Mouse (Mus musculus): ENCODE measurements around the gene Eps8.

Gene Eps8

DNA sequence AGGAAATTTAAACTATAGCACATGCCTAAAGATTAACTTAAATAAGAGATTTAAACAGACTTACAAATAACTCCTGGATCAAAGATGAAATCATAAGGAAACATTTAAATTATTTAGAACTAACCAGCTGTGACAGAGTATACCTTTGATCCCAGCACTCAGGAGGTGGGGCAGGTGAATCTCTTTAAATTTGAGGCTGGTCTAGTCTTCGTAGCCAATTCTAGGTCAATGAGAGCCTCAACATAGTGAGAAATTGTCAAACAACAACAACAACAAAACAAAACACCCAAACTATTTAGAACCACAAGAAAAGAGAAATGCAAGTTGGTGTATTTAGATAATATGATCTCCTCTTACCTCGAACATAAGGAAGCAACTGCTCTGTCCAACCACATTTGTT lies at the start of gene Eps8:
Gene Eps8, minus strand, starts transcription at position 101 of the 400 bp plus-strand sequence.
- DNase-seq (ENCODE audit: low spot score in 2 of 2) = no peak

DNA sequence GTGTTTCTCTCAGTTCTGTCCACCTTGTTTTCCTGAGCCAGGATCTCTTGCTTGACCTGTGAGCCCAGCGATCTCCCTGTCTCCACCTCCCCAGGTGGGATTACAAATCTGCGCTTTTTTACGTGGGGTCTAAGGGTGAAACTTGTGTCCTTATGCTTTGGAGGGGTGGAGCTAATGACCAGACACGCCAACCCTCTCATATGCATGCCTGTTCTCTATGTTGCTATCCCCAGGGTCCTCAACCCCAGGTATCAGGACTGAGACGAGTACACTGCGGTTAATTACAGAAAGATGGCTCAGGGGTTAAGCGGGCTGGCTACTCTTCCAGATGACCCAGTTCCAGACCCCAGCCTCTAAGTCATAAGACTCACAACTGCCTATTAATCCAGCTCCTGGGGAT lies 48.8 kb upstream of the Eps8 start:
- no peak for DNase-seq (ENCODE audit: low spot score in 2 of 2)

DNA sequence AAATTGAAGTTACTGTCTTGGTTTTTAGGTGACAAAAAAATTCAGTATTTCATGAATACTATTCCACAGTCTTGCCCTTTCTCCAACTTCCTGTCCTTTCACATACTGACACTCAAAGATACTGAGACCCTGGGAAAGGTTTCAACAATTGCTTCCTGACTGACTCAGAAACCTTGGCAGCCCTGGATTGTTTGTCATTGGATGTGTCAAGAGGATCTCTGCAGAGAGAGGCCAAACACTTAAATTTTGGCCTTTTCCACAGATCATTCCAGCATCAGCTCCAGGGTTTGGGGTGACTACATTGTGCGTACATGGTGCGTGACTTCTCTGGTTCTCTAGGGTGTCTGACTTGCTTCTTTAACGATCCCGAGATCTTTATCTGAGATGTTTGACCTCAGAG lies 48.2 kb upstream of the Eps8 start:
- peak in 1 of 2 experiments; percentile 5 for DNase-seq (ENCODE audit: low spot score in 2 of 2)

DNA sequence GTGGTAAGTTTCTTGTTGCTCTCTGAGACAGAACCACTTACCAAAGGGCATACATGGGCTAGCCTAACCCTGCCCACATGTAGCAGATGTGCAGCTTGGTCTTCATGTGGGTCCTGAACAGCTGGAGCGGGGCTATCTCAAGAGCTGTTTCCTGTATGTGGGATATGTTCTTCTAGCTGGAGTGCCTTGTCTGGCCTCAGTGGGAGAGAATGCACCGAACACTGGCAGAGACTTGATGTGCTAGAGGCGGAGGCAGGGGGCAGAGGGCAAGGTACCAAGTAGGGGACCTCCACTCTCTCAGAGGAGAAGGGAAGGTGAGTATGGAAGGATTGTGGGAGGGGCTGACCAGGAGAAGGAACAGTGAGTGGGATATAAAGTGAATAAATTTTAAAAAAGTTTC lies 47.5 kb upstream of the Eps8 start:
- DNase-seq (ENCODE audit: low spot score in 2 of 2) = no peak

DNA sequence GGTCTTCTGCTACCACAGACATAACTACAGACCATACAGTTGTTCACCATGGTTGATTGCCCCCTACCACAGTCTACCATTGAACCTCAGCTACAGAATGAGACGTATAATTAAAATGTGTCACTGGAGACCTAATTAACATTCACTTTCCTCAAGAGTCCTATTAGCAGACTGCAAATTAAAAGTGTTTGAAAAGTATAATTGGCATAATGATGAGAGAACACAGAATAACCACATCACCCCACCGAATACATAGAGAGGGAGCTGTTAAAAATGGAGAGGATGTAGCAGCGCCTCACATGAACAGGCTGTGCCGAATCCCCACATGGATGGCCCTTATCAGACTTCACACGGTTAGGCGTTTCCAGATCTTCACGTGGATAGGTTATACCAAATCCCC lies 44.8 kb upstream of the Eps8 start:
- DNase-seq (ENCODE audit: low spot score in 2 of 2) = no peak

DNA sequence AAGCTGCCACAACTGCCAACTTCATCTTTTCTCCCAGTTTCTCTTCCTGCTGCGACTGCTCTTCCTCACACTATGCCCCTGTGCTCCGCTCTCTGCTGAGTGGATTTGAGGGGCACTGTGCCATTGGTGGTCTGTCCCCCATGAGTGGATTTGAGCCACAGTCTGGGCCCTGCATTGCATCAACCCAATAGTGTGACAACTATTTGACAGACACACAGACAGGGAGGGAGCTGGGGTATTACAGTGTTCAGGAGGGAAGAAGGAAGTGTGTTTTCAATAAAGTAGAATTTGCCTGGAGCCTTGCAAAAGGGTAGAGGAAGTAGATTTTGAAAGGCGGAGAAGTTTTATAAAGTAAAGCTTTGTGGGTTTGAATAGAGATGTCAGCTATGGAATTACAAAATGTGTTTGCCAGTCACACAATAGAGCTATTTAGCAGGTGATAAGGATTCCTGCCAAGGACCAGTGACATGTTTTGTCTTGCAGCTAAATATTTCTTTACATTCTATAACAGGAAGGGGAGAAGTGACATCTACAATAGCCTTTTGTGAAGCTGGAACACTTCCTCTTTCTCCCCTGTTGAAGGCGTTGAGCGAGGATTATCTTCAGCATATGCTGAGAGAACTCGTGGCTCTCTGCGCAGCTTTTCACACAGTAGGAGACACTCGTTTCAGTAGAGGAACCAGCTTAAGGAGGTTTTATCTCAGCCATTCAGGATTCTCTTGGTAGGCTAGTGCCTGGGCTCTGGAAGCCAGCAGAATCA lies 41.9 kb upstream of the Eps8 start:
- no peak for DNase-seq (ENCODE audit: low spot score in 2 of 2)

DNA sequence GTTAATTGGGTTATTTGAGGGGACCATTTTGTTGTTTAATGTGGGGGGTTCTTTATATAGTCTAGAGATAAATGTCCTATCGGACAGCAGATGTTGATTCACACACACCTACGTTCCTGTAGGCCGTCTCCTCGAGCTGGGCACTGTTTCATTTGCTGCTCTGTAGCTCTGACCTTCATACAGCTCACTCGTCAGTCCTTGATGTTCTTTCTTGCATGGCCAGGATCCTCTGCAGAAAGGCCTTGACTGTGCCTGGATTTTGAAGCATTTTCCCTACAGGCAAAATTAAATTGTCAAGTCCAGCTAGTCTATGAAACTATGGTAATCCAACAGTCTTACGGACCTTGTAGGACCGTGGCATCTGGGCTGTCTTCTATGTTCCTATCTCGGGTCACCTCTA lies 40.4 kb upstream of the Eps8 start:
- no peak for DNase-seq (ENCODE audit: low spot score in 2 of 2)

DNA sequence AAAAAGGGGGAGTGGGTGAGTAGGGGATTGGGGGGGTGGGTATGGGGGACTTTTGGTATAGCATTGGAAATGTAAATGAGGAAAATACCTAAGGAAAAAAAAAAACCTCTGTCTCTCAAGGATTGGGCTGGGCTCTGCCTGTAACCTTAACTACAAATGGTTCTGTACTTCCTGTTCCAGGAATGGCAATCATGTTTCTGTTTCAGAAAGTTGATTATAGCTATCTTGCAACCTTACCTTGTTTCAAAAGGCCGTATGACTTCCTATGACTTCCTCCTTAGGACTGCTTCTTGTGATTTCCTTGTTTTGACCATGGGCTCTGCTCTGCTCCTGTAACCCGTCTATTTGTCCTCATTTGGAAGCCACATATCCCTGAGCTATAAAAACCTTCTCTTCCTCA lies 39.6 kb upstream of the Eps8 start:
- DNase-seq (ENCODE audit: low spot score in 2 of 2) = no peak

DNA sequence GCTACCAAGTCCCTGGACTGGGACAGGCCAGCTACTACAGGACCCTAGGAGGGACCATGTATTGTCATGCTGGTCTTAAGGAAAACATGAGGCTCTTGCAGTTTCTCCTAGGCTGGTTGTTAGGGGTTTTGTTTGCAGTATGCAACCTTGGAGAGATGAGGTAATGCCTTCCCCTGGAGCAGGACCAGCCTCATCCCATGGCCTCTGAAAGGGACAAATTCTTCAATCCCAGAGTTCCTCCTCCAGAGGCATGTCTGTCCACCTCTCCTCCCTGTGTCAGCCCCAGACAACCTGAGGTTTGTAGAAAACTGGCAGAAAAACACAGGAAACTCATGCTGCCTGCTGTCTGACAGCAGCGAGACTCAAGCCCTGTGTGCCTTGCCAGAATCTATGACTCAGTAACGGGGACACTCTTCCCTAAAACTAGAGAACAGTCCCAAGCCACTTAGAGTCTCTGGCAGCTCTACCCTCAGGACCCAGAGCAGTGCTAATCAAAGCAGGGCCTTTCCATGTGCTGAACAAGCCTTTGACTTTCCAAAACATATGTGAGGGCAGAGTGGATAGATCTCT lies 36.0 kb upstream of the Eps8 start:
- DNase-seq (ENCODE audit: low spot score in 2 of 2) = peak in 1 of 2 experiments; percentile 7

DNA sequence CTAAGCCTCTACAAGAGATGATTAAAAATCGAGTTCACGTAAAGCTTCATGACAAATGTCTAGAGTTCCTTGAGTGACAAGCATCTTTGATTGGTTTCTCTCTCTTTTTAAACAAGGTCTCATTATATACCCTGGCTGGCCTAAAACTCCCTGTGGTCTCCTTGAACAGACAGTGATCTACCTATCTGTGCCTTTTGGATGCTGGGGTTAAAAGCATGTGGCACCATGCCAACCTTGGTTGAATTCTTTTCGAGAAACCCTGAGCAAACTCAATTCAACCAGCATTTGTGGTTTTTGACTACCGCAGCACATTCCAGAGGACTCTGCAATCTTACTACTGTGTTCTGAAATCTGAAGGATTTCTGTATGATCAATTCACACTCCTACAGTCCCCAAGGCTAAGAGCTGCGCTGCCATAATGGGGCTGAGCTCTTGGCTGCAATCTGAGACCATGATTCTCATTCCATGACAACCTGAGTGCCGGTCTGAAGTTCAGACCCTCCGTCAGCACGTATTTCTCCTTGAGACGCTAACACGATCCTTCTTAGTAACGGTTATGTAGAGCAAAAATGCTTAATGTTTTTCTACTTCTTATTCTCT lies 33.9 kb upstream of the Eps8 start:
- no peak for DNase-seq (ENCODE audit: low spot score in 2 of 2)

DNA sequence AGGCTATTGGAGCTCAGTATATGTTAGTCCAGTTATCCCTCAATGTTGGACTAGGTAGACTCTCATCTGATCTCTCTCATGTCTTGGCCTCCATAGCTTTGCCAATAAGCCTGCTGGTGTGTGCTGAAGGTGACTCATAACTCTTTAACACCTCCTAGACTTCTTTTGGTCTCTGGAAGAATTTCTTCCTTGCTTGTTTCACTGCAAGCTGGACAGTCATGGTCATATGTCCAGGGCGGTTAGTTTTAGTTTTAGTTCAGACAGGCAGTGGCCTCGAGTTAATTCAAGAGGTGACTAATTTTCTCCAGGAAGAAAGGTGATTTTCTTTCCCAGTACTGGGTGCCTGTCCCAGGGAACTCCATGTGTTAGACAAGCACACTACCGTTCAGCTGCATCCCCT lies 33.4 kb upstream of the Eps8 start:
- DNase-seq (ENCODE audit: low spot score in 2 of 2) = no peak

DNA sequence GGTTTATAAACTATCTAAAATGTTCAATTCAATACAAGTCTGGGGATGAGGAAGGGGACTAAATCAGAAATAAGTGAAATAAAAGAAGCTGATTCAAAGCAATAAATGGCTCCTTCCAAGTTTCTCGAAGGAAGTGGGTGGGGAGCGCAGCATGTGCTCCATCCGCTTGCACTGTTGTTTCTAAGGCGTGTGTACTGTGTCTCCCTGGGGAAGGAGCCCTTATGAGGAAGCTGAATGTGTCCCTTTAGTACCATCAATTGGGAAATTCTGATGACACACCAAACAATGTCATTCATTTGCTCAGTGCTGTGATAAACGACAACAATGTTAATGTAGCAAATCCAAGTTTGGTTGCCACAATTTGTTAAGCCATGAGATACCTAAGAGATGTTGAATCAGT lies 33.0 kb upstream of the Eps8 start:
- no peak for DNase-seq (ENCODE audit: low spot score in 2 of 2)

DNA sequence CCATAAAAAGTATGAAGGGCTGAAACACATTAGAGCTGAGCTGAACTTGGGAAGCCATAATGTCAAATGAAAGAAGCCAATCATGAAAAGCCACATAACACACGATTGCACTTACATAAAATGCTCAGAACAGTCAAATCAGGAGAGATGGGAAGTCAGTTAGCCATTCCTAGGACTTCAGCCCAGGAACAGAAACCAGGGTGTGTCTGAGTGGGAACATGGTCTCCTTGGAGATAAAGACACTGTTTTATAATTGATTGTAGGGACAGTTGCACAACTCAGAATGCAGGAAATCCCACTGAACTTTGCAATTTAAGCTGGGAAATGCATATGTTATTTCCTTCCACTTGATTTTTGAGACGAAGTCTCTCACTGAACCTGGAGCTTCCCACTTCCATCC lies 28.0 kb upstream of the Eps8 start:
- no peak for DNase-seq (ENCODE audit: low spot score in 2 of 2)

DNA sequence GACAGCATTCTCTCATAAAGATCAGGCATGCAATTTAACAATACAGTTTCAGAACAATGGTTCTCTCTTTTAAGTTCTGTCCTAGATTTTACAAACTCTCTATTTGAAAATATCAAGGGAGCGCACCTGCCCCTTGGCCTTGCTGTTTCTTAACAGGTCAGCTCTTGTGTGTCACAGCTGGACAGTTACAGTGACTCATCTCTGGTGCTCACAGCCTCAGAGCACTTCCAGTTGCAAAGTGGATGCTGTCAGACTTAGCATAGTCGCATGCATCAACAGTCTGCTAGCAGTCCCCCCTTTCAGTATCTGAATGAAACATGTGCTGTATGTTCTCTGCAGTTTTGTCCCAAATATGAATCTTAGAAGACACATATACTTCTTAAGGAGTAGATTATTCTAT lies 26.3 kb upstream of the Eps8 start:
- no peak for DNase-seq (ENCODE audit: low spot score in 2 of 2)

DNA sequence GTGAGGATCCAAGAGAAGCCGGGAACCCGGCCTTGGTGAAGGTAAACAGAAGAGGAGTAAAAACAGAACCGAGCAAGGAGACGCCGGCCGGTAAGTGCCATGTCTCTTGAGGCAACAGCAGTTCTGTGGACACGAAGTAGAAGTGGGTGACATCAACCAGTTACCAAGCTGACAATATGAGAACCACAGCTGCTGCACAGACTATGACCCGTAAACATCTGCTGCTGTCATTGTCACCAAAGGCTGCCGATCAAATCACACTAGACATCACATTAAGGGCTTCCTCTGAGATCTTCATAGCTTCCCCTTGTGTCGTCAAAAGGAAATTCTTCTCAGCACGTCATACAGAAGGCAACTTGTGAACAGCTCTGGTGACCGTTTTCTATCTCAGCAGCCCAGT lies 21.9 kb upstream of the Eps8 start:
- DNase-seq (ENCODE audit: low spot score in 2 of 2) = no peak

DNA sequence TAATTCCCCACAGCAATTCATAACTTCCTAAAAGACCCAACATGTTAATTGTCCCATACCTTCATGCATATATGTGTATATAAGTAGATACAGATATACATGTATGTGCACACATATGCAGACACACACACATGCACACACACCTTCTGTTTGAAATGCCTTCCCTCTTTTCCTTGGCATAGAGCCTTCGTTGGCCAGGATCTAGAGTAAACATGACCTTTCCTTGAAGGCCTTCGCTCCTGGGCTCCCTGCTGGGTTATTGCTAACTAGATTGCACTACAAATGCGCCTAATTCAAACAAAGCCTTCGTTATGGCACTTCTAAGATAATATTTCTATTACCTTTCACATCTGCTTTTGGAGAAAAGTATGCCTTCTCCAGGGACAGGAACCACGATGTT lies 20.9 kb upstream of the Eps8 start:
- no peak for DNase-seq (ENCODE audit: low spot score in 2 of 2)

DNA sequence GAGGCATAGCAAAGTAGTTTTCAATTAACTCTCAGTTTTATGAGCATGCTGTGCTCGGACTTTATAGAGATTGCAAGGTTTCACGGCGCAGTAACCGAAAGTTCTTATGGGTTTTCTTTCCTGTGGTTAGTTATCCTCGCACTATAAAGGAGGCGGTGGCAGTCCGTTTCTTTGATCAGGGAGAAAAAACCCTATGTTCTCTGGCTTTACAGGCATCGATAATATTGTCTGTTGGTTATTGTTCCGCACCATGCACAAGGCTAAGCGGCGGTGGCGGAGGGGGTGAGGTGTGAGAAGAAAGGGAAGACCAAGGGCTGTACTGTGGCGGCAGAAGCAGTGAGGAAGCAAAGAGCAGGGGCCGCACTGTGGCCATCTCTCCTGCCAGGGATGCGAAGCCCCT lies 18.6 kb upstream of the Eps8 start:
- no peak for DNase-seq (ENCODE audit: low spot score in 2 of 2)

DNA sequence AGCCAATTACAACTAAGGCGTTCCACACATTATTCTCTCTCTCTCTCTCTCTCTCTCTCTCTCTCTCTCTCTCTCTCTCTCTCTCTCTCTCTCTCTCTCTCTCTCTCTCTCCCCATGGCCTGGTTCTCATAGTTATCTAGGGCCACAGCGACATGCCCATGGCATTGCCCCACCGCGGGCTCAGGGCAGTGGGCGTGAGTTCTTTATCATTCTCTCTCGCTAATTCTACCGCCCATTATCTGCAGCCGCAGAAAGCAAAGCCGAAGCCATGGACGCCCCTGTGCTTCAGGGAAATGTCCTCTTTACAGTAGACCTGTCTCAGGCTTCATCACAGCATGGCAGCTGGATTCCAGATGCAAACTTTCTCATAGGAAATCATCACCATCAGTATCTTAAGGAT lies 16.9 kb upstream of the Eps8 start:
- no peak for DNase-seq (ENCODE audit: low spot score in 2 of 2)

DNA sequence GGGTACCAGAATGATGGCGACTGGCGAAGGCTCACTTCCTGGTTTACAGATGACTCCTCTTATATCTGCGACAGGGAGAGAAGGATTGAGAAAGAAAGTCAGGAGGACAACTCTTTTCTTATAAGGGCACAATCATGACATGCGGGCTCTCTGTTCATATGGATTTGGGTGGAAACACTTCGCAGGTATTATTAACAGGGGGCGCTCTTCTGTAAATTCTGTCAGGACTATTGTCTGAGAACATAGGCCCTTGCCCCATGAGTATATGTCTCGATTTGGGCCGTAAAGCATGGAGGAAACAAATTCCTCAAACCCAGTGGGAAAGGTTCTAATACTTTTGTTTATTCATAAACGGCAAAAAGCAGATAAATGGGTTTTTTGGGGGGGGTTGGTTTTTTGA lies 16.1 kb upstream of the Eps8 start:
- DNase-seq (ENCODE audit: low spot score in 2 of 2) = no peak

DNA sequence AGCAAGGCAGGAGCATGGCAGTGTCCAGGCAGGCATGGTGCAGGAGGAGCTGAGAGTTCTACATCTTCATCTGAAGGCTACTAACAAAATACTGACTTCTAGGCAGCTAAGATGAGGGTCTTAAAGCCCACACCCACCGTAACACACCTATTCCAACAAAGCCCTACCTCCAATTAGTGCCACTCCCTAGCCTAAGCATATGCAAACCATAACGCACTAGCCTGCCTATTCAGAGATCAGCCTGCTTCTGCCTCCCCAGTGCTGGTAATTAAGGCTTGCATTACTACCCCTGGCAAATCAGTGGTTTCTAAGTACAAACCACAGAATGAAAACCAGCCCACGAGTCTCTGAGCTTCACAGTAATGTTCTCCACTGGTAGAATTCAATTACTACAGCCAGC lies 15.2 kb upstream of the Eps8 start:
- DNase-seq (ENCODE audit: low spot score in 2 of 2) = no peak

DNA sequence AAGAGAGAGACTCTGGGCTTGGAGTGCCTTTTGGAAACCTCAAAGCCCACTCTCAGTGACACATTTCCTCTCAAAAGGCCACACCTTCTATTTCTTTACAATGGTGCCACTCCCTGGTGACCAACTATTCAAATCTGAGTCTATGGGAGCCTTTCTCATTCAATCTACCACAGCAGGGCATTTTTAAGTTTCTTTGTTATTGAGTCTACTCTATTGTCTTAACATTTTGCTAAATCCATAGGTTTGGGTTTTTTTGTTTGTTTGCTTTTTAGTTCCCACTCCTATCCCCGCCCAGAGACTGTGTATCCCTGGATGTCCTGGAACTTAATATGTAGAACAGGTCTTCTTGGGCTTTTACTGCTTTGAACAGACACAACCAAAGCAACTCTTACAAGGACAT lies 14.8 kb upstream of the Eps8 start:
- no peak for DNase-seq (ENCODE audit: low spot score in 2 of 2)

DNA sequence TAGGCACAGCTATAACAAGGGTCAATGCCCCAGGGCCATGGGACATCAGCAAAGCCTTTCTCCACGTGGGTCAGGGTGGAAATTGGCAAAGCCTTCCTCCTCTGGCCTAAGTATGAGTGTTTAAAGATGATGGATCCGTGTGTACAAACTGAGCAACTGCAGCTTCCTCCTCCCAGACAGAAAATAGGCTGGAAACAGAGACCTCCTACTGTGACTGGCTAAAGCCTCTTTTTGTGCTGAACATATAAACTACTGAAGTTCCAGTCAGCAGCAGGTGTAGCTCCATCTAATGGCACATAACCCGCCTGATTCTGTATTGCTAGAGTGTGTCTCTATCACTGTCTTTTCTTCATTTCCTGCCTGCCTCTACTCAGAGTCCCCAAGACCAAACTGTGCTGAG lies 13.7 kb upstream of the Eps8 start:
- no peak for DNase-seq (ENCODE audit: low spot score in 2 of 2)

DNA sequence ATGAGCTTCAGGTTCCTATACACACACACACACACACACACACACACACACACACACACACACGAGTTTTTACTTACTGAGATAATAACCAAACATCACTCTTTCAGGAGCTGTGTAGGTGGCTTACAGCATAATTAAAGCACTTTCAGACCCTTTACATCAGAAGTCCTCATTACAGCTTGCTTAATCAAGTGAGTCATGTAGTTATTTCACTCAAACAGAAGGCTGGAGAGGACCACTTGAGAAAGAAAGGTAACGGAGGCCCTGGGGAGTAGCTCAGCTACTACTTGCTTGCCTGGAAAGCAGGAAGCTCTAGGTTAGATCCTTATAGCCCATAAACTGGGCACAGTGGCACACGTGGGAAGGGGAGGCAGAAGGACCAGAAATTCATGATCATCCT lies 13.0 kb upstream of the Eps8 start:
- DNase-seq (ENCODE audit: low spot score in 2 of 2) = no peak

DNA sequence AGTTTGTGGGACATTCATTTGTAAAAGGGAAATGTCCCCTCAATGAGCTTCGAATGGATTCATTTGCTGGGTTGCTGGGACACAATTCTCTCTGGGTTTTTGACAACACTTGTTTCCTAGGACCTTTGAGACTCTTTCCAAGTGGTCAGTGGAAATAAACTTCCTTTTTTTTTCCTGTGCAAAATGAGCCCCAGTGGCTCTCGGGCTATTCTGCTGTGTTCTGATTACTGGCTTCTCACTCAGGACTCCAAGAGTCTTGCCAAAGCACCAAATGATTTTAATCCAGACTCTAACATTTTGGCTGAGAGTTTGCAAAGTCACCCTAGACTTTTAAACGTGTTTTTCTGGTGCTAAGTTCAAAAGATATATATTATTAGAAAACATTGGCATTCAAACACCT lies 10.3 kb upstream of the Eps8 start:
- no peak for DNase-seq (ENCODE audit: low spot score in 2 of 2)

Data from urinary bladder, postnatal 36 days (tissue).